8 mouse cellular contexts compared by ENCODE assay signal in genomic region chr14:45772665-45773277, GRCm38 (mm10).
DNase-seq lines count a peak whose midpoint lies in the region; ATAC-seq lines count a peak whose summit lies in the region.

No protein-coding gene starts in this region.

- H3K27me3 ChIP-seq in hindbrain, embryonic 13.5 days: no peaks in the 10 kb centered on the region

- peak overlapping the region; percentile 40; the same call in 1 of the 2 replicates for H3K9ac ChIP-seq in hindbrain, embryonic 13.5 days

- no peak overlapping the region for H3K27ac ChIP-seq in hindbrain, embryonic 13.5 days

- H3K4me1 ChIP-seq in hindbrain, embryonic 13.5 days (replicated peaks): 0 out of 2 replicates have a peak, but pooled peaks cover 4% of the 10 kb centered on the region

- no peak overlapping the region for H3K4me3 ChIP-seq in hindbrain, embryonic 13.5 days

- peak; percentile 81 for ATAC-seq in hindbrain, embryonic 13.5 days (ENCODE audit: low FRiP score)

- peak overlapping the region; percentile 43 for H3K4me2 ChIP-seq in hindbrain, embryonic 13.5 days

- no peaks in the 10 kb centered on the region for H3K9me3 ChIP-seq in hindbrain, embryonic 13.5 days

- no peaks in the 10 kb centered on the region for H3K36me3 ChIP-seq in hindbrain, embryonic 13.5 days

- DNase-seq in R1 (ENCODE audit: low read depth, low spot score): peak; percentile 72
- DNase-seq in cerebellum, adult 9-11 months: peak; percentile 35
- peak; percentile 17 to 54 for DNase-seq in frontal cortex, postnatal 14 days (ENCODE audit: low spot score in 2 of 2)
- DNase-seq in layer of hippocampus, postnatal 14 days (ENCODE audit: low spot score in 2 of 2): peak; percentile 70 to 79
- DNase-seq in lung, postnatal 10 days: peak; percentile 80
- DNase-seq in right cerebral cortex, adult 2 months (ENCODE audit: low spot score in 2 of 2): peak; percentile 55 to 66
- no peak for DNase-seq in thymus, postnatal 0 days (ENCODE audit: low spot score)

- WGBS in hindbrain, embryonic 13.5 days: 14% methylated on average over 19 of the region's 19 CpGs
